Mouse (Mus musculus): ENCODE results near the gene Trim7.
"Not testable (repeated sequence)": the region's sequence is repeated elsewhere in the genome, so short reads cannot be mapped to it uniquely, and the experiment has no call there.

Gene Trim7

DNA sequence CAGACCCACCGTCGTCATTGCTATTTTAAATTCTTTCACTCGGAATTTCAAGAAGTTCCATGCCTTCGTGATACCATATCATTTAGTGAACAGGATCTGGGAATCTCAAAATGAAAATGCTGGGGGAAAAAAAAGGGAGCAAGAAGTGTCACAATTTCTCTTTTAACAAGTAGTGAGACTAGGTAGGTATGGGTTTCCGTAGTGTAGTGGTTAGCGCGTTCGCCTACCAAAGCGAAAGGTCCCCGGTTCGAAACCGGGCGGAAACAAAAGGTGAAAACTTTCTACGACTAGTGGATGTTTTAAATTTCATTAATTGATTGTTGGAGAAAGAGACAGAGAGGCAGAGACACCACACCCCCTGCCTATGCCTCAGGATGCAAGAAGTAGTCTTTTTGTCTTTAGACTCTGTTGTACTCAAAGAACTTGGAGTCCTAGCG lies 2.4 kb upstream of the Trim7 start:
- DNase-seq (ENCODE audit: low read depth, low spot score), result no peak

DNA sequence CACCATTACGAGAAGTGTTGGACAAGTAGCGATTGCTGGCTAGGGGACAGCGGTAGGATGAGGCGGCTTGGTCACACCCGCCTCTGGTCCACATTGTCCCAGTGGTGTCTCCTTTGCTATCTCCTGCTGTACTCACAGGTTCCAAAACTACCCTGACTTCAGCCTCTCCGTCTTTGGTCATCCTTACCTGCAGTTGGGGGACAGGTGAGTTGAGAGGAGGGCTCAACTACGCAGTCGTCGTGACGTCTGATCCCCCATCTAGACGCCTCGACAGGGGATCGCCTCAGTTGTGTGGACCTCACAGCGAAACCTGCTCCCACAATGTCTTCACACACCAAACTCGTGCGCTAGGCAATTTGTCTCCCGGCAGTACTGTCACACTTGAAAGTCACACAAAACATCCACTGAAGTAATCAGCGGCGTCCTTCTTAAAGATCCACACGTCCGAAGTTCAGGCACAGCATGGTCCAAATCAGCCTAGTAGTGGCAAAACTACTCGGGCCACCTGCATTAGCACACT lies 1.6 kb upstream of the Trim7 start:
- no peak for DNase-seq (ENCODE audit: low read depth, low spot score)

DNA sequence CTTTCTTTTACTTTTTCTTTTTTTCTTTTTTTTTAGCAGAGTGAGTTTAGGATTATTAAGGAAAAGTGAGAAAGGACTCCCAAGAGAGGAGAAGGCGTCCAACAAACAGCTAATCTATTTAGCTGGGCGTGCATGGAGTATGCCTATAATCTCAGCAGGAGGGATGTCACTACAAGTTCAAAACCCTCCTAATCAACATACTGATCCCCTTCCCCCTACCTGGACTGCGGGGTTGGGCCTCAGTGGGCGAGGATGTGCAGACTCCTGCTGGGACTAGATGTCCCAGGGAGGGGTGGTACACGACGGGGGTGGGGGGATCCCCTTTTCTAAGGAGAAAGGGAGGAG lies 784 bp downstream of the Trim7 start:
- DNase-seq (ENCODE audit: low read depth, low spot score), result no peak

DNA sequence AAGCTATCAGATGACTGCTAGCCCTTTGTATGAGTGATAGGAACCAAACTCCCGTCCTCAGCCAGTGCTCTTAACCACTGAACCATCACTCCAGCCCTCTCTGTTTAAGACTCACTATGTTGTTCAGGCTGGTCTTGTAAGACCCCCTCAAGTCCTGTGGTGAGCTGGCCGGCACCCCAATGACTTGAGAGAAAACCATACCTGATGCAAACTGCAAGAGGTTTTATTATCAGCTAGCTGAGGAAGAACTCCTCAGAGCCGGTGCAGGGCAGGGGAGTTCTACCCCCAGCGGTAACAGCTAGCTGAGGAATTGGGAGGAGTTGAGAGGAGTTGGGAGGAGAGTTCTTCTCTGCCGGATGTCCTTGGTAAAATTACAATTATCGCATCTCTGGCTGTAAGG lies 2.0 kb downstream of the Trim7 start:
- no peak for DNase-seq (ENCODE audit: low read depth, low spot score)

DNA sequence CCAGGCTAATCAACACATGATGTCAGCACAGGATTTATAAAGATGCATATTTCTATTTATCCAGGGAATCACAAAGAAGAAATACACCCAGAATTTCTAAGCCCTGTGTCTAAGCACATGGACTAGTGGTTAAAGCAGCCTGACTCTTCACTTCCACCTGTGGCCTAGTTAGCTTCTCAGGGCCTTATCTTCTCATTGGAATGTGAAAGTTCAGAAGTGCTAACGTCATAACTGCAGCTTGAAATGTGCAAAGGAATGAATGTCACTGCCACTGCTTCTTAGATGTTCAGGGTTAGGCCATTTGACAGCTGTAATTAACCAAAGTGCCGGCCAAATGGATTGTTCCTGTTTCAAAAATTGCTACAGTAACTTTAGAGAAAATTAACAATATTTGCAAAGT lies 4.3 kb downstream of the Trim7 start:
- DNase-seq (ENCODE audit: low read depth, low spot score), result no peak

DNA sequence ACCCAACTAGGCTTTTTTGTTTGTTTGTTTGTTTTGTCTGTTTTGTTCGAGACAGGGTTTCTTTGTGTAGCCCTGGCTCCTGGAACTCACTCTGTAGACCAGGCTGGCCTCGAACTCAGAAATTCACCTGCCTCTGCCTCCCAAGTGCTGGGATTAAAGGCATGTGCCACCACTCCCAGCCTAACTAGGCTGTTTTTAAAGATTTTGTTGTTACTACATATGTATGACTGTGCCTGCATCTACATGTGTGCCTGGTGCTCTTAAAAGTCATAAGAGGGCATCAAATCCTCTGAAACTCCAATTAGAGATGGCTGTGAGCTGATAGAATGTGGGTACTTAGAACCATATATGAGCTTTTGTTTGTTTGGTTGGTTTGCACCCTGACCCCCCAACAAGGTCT lies 5.3 kb downstream of the Trim7 start:
- DNase-seq (ENCODE audit: low read depth, low spot score), result no peak

DNA sequence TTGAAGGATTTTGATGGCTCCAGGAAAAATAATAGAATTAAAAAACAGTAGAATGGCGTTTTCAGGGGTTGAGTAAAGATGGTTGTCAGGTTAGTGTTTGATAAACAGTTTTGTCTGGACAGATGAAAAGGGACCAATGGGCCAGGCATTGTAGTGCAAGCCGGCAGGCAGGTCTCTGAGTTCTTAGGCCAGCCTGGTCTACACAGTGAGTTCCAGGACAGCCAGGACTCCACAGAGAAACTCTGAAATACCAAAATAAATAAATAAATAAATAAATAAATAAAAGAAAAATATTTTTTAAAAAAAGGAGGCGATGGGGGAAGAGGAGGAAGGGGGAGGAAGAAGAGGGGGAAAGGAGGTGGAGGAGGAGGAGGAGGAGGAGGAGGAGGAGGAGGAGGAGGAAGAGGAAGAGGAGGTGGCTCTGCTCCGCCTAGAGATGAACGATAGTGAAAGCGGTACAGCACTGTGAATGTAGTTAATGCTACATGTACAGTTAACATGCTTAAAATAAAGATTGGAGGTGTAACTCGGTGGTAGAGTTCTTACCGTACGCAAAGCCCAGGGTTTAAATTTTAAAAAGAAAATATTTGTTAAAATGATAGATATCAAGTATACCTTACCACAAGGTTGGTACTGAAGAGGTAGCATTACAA lies 7.3 kb downstream of the Trim7 start:
- DNase-seq (ENCODE audit: low read depth, low spot score), result no peak

DNA sequence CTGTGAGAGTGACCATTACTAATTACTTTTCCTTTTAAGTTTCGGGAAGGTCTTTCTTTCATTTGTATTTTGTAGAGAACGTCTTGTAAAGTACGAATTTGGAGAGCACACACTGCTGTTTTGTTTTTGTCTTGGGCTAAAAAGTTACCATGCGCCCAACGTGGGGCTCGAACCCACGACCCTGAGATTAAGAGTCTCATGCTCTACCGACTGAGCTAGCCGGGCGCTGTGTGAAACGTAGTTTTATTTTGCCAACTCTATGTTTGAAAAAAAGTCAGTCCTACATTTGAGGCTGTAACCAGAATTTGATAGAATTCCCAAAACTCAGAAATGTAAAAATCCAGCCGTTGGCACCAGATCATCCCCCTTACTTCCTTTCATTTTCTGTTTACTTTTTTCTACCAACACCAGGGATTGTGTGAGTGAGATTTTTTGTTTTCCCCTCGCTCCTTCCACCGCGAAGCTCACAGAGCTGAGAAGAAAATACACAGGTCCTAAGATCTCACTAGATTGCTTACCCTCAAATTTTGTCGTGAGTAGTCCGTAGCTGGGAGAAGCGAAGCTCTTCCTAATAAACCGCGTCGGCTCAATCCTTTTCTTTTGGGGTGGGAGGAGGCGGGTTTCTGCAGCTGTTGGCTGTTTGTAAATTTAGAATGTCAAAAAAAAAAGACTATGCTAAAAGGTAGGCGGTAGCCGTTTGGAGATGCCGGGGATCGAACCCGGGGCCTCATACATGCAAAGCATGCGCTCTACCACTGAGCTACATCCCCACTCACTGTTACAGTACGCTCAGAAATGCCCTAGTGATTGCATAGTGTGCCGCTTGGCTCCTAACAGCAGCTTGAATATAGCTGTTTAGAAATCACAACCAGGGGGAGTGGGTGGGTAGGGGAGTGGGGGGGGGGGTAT lies 8.0 kb downstream of the Trim7 start:
- no peak for DNase-seq (ENCODE audit: low read depth, low spot score)

DNA sequence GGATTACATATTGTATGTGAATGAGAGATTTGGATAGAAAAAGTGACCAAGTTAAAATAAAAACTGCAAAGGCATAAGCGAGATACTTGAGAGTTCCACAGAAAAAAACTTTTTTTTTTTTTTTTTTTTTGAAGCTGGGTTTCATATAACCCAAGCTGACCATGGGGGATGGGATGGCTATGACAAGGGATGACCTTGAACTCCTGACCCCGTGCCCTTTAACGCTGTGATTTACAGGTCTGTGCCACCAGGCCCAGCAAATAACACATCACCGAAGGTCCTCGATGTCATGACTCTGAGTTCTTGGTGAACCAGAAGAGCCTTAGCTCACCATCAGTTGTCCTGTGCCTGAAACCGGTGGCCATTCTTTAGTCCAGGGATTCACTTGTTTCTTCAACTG lies 10.0 kb downstream of the Trim7 start:
- DNase-seq (ENCODE audit: low read depth, low spot score), result no peak

DNA sequence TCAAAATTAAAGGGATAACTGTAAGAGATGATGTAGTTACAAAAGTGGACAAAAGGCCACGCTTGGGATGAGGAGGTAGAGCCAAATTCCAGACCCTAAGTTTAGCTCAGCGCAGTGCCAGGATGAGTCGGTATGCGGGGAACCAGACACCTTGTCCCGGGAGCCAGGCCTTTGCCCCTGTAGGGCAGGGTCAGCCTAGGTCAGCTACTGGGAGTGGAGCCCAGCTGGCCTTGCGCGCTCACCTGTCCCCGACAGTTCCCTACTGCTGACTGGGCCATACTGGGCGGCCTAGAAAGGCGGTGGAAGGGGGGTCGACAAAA lies 11.0 kb downstream of the Trim7 start:
- no peak for DNase-seq (ENCODE audit: low read depth, low spot score)

DNA sequence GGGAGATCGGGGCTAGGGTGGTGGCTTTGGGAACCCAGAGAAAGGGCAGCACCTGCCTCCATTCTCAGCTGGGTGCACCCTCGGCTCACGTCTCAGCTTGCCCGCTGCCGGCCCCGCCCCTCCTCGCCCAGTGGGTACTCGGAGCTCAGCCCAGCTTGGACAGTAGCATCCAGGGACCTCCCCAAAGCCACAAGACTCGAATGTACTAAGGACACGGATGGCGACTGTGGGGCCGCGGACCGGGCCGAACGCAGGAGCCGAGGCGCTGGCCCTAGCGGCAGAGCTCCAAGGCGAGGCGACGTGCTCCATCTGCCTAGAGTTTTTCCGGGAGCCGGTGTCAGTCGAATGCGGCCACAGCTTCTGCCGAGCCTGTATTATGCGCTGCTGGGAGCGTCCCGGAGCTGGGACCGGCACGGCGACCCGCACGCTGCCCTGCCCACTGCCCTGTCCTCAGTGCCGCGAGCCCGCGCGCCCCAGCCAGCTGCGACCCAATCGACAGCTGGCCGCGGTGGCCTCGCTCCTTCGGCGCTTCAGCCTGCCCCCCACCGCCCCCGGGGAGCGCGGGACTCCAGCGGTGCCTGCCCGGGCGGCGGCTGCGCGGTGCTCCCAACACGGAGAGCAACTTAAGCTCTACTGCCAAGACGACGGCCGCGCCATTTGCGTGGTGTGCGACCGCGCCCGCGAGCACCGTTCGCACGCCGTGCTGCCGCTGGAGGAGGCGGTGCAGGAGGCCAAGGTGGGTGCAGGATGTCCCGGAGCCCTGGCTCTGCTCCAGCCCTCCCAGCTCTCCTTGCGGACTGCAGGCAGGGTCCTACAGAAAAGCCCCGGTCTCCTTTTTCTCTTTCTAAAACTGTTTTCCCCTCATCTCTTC lies 11.6 kb downstream of the Trim7 start:
- DNase-seq (ENCODE audit: low read depth, low spot score), result no peak

DNA sequence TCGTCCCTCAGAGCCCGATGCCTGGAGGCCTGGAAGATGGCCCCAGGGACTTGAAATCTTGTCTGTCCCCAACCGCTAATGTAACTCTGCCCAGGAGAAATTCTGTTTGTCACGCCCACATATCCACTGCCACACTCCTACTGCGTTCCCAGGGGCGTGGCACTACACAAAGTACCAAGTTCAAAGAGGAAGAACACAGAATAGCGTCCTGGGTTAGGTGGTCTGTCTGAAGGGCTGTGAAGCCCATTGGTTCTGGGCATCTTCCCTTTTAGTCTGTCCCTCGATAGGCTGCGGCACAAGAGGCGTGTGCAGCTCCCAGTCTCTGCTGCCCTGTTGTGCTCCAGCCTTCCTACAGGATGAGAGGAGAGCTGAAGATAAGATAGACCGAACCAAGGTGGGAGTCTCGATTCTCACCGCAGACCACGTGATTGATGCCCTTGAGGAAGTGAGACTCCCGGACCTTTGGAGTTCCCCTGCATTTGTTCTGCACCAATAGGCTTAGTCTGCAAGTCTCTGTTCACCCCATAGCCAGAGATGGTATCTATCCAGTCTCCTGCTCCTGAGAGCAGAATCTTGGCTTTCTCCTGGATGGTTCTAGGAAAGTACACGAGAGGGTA lies 12.3 kb downstream of the Trim7 start:
- no peak for DNase-seq (ENCODE audit: low read depth, low spot score)

DNA sequence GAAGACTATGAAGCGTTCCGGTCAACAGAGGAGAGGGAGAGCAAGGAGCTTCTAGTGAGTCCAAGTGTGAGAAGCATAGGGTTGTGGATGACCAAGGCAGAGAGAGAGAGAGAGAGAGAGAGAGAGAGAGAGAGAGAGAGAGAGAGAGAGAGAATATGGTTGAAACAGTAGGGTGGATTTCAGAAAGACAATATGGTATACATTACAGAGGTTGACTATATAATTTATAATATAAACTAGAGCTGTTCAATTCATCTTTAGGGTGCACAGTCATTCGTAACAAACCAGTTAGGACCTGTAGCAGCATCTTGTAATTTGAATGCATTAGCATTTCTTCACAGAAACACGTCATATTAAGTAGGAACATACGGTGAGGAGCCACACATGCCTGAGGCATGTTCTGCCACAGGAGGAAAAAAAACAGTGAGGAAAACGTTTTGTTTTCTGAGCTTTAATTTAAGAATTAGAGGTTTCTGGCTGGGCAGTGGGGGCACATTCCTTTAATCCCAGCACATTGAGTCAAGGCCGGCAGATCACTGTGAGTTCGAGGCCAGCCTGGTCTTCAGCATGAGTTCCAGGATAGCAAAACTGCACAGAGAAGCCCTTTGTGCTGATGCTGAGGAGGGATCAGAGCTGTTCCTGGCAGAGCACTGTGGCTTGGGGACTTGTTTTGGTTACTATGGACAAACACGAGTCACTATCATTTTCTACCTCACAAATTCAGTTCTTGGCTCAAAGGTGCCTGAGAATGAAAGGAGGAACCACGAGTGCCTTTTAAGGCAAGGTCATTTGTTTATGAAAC lies 13.1 kb downstream of the Trim7 start:
- DNase-seq (ENCODE audit: low read depth, low spot score), result no peak

DNA sequence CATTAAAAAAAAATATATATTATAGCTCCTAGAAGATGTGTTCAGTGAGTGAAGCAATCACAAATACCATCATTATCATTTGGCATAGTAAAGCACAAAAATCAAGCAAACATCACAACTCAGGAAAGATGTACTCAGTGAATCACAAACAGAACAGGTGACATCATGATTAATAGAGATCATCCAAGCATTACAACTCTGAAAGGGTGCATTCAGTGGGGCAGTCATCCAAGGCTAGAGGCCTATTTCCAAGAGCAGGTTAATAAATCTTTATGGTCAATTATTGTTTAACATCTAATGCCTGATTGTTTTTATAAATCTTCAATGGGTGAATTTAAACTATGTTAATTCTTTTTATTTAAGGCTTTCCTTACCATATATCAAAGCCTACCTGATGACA lies 14.9 kb downstream of the Trim7 start:
- no peak for DNase-seq (ENCODE audit: low read depth, low spot score)

DNA sequence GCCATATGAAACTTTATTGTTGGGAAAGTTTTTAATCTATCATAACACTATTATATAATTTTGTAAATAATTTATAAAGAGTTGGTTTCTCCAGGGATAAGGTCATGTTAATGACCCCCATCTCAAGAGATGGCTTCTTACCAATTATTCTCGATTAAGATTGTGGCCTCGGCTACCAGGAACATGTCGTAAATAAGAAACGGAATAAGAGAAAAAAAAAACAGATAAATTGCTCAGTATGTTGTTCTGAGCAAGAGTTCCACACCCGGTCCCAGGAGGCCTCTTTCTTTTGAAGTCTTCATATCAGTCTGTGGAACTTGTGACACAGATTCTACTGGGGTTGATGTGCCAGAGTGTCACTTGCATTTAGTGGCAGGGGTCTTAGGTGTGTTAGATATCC lies 15.3 kb downstream of the Trim7 start:
- DNase-seq (ENCODE audit: low read depth, low spot score), result no peak

DNA sequence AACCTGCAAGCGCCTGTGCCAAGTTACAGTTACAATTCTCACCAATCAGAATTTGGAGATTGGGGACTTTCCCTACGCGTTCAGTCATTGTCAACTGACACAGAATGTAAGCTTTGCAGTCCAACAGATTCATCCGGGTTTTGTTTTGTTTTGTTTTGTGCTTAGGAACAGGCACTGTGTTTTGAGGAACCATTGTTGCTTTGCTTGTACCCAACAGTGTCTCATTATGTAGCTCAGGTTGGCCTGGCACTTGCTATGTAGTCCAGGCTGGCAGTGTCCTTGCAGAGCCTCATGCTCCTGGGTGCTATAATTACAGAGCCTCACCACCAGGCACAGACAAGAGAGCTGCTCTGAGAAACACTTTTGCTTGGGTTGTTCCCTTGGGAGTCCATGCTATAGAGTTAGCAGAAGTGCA lies 16.4 kb downstream of the Trim7 start:
- DNase-seq (ENCODE audit: low read depth, low spot score), result no peak

DNA sequence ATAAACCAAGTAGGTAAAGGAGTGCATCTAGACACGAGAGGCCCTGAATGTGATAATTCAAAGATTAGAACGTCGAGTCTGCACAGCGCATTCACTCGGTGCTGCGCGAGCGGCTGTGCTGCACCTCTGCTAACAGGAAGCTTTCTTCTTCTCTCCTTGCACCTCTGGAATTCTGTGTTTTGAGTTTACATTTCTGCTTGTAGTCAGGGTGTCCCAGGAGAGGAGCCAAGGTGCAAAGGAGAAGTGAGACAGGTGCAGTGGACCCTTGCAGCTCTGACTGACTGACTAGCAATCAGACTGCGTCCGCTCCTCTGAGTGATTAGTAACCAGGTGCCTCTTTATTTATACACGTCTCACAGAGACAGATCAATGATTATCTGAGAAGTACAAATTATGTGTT lies 17.3 kb downstream of the Trim7 start:
- no peak for DNase-seq (ENCODE audit: low read depth, low spot score)

DNA sequence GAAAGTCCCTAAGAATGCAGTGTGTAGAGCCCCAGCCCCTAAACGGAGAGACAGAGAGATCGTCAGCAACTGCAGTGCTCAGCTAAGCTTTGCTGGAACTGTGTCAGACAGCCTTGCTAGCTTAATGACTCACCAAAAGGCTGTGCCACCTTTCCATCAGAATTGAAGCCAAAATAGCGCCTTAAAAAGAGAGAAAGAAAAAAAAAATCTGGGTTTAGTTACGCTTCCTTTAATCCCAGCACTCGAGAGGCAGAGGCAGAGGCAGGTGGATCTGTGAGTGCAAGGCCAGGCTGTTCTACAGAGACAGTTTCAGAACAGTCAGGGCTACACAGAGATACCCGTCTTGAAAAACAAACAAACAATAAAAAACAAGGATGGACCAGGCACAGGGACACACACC lies 18.4 kb downstream of the Trim7 start:
- DNase-seq (ENCODE audit: low read depth, low spot score), result no peak

DNA sequence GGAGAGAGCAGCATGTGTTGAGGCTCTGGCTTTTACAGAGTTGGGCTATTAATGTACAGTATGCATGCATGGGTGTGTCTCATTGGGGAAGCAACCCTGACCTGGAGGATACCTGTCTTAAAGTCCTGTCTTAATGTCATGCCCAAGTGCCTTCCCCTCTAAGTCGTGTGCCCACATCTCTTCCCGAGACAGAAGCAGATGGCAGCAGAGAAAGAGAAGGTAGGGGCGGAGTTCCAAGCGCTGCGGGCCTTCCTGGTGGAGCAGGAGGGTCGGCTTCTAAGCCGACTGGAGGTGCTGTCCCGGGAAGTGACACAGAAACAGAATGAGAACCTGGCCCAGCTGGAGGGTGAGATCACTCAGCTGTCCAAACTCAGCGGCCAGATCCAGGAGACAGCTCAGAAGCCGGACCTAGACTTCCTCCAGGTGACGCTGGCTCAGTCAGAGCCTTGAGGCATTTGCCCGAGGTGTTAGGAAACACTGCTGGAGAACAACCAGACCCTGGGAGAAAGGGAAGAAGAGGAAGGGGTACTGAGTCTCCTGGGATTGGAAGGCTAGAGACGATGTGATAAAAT lies 19.4 kb downstream of the Trim7 start:
- no peak for DNase-seq (ENCODE audit: low read depth, low spot score)

DNA sequence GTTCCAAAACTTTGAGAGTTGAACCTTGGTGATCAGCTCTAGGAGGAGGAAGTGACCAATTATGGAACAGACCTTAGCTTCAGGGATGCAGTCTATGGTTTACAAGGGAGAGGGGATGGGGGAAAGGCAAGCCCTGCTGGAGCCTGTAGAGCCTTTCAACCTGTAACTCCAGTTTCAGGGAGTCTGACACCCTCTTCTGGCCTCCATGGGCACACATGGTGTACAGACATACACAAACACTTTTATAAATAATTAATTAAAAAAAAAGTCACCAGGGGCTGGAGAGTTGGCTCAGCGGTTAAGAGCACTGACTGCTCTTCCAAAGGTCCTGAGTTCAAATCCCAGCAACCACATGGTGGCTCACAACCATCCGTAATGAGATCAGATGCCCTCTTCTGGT lies 20.4 kb downstream of the Trim7 start:
- not testable (repeated sequence) for DNase-seq (ENCODE audit: low read depth, low spot score)

DNA sequence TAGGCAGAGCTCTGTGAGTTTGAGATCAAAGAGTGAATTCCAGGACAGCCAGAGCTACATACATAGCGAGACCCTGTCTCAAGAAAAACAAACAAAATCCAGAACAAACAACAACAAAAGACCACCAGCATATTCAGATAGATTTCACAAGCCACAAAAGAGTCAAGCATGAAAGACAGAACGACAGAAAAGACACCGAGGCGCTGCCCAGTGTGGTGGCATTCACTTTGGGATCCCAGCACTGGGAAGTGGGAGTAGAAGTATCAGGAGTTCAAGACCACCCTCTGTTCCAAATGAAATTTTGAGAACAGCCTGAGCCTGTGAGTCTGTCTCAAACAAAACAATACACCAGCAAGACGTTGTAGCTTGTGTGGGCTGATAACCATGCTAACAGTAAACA lies 20.9 kb downstream of the Trim7 start:
- no peak for DNase-seq (ENCODE audit: low read depth, low spot score)

All from retina, adult 2 months (tissue).